Mouse (Mus musculus): ENCODE measurements around the gene Dchs1. TPM values are rescaled to one million over a fixed set of nuclear protein-coding genes. Genes with fewer than 3 reads are reported as not detected.

Gene Dchs1
- total and polyA plus RNA-seq, 2 experiments from 2014 or later = 7.5 to 105 TPM

DNA sequence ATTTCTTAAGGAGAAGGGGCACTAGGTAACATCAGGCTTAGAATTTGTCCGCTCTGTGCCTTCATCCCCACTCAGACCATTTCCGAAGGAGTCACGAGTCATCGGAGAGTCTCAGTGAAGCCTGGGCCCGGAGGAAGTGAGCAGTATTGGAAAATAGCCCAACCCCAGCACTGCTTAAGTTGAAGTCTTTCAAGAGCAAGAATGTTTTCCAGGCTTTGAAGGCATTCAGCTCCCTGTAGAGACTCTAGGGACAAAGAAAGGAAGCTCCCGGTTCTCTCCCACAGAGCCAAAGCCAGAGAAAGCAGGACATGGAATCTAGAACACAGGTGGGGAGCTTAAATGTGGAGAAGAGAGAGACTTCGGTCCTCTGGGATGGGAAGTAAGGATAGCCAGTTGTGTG lies 6.2 kb upstream of the Dchs1 start:
- H3K4me1 ChIP-seq (ENCODE audit: insufficient read depth, low read length) = no peaks in the 10 kb centered on the region
- H3K9me3 ChIP-seq (ENCODE audit: low read length) = no peaks in the 10 kb centered on the region
- no peak for TF ChIP-seq CTCF (IDR thresholded peaks at IDR 0.05)
- no peak overlapping the region for H3K9ac ChIP-seq (replicated peaks; ENCODE audit: low read length, poor library complexity, severe bottlenecking)
- DNase-seq (ENCODE audit: low spot score) (no peak), ATAC-seq (ENCODE audit: low FRiP score) (no peak)
- H3K4me2 ChIP-seq (ENCODE audit: low read depth, low read length, poor library complexity, severe bottlenecking) = no peak overlapping the region
- H3K4me3 ChIP-seq (ENCODE audit: low read depth, low read length) = no peak overlapping the region
- H3K36me3 ChIP-seq (ENCODE audit: insufficient read depth, low read length) = no peaks in the 10 kb centered on the region
- 79% methylated on average over 7 of the region's 7 CpGs for WGBS
- no peak overlapping the region for H3K27ac ChIP-seq (ENCODE audit: low read depth, low read length)
- no peaks in the 10 kb centered on the region for H3K27me3 ChIP-seq (ENCODE audit: insufficient read depth, low read length)

DNA sequence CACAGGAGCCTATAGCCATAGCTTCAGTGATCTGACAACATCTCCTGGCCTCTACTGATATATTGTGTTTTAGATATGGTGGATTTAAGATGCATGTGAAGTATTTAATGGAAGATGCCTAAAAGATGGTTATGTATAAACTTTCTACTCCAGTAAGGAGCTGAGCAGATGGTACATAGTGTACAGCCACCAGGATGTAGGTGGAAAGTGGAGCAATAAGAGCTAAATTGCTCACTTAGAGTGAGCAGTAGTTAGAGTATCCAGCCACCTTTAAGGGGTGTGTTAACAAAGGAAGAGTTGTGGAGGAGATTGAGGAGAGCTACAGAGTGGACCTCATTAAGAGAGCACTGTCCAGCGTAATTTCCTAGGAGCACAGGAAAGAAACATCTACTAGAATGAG lies 3.7 kb upstream of the Dchs1 start:
- Histone ChIP-seq H3K4me3 (ENCODE audit: low read depth, low read length) (no peak overlapping the region), H3K36me3 (ENCODE audit: insufficient read depth, low read length) (no peaks in the 10 kb centered on the region), H3K9ac (replicated peaks; ENCODE audit: low read length, poor library complexity, severe bottlenecking) (no peak overlapping the region), H3K4me1 (ENCODE audit: insufficient read depth, low read length) (peaks cover 3% of the 10 kb centered on the region; the same call in 1 of the 2 replicates), H3K27ac (ENCODE audit: low read depth, low read length) (no peak overlapping the region), H3K27me3 (ENCODE audit: insufficient read depth, low read length) (no peaks in the 10 kb centered on the region), H3K4me2 (ENCODE audit: low read depth, low read length, poor library complexity, severe bottlenecking) (no peak overlapping the region), H3K9me3 (ENCODE audit: low read length) (no peaks in the 10 kb centered on the region)
- 93% methylated on average over 1 of the region's 1 CpGs for WGBS
- no peak for TF ChIP-seq CTCF (IDR thresholded peaks at IDR 0.05)
- ATAC-seq (ENCODE audit: low FRiP score) (no peak), DNase-seq (ENCODE audit: low spot score) (no peak)

DNA sequence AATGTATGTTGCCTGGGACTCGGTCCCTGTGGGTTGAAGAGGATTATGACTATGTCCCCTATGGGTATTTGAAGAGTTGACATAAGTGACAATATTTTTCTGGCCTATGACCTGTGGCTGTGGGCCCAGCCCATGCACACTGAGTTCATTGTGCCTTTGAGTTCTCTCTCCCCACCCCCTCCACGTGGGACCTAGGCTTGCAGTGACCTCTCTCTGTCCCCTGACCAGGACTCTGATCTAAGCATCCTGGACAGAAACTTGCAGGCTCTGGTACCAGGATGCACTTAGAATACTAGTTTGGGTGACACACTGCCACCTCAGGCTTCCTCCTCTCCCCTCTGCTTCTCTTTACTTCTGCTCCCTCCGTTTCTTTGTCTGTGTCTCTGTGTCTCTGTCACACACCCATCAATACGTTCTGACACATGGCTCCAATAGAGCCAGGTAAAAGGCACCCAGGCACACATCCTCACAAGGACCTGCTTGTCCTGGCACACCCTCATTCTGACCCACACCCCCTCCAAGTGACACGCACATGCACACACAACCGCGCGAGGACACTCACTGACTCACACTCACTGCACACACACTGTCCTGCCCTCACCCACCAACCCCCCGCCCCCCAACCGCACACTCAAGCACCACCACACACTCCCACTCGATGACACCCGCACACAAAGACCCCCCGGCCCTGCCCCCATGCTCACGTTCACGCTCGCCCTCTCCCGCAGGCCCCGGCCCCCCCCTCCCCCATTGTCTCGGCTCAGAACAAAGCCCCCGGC lies 759 bp downstream of the Dchs1 start:
- H3K9ac ChIP-seq (replicated peaks; ENCODE audit: low read length, poor library complexity, severe bottlenecking) = peak overlapping the region; percentile 100
- WGBS = 3% methylated on average over 17 of the region's 20 CpGs
- peaks cover 14% of the 10 kb centered on the region for H3K36me3 ChIP-seq (ENCODE audit: insufficient read depth, low read length)
- ATAC-seq (ENCODE audit: low FRiP score) = peak; percentile 81
- H3K4me3 ChIP-seq (ENCODE audit: low read depth, low read length) = peak overlapping the region; percentile 97
- peak; percentile 42 for DNase-seq (ENCODE audit: low spot score)
- no peaks in the 10 kb centered on the region for H3K9me3 ChIP-seq (ENCODE audit: low read length)
- H3K4me1 ChIP-seq (ENCODE audit: insufficient read depth, low read length) = peaks cover 19% of the 10 kb centered on the region
- H3K4me2 ChIP-seq (ENCODE audit: low read depth, low read length, poor library complexity, severe bottlenecking) = peak overlapping the region; percentile 54
- TF ChIP-seq CTCF (IDR thresholded peaks at IDR 0.05) = no peak
- H3K27me3 ChIP-seq (ENCODE audit: insufficient read depth, low read length) = no peaks in the 10 kb centered on the region
- H3K27ac ChIP-seq (ENCODE audit: low read depth, low read length) = peak overlapping the region; percentile 100

DNA sequence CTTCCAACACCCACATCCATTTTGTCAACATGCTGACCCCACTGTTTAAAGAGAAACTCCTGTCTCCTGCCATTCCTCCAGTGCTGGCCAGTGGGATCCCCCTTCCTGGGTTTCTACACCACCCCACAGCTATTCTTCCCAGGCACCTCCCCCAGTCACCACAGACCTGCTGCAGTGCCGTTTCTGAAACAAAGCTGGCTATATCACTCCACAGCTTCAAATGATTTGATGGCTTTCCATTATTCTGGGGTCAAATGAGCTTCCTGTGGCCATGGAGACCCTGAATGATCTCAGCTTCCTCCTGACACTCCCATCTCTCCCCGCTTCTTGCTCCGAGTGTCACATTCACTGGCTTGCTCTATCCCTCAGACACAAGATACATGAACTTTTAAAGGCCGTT lies 2.9 kb downstream of the Dchs1 start:
- Histone ChIP-seq H3K27me3 (ENCODE audit: insufficient read depth, low read length) (no peaks in the 10 kb centered on the region), H3K4me2 (ENCODE audit: low read depth, low read length, poor library complexity, severe bottlenecking) (peak overlapping the region; percentile 36), H3K36me3 (ENCODE audit: insufficient read depth, low read length) (peaks cover 28% of the 10 kb centered on the region), H3K4me3 (ENCODE audit: low read depth, low read length) (peak overlapping the region; percentile 8; the same call in 1 of the 2 replicates), H3K9me3 (ENCODE audit: low read length) (no peaks in the 10 kb centered on the region), H3K9ac (replicated peaks; ENCODE audit: low read length, poor library complexity, severe bottlenecking) (0 out of 2 replicates have a peak overlapping the region, but pooled peaks have one; percentile 13), H3K27ac (ENCODE audit: low read depth, low read length) (no peak overlapping the region), H3K4me1 (ENCODE audit: insufficient read depth, low read length) (peaks cover 19% of the 10 kb centered on the region)
- no peak for TF ChIP-seq CTCF (IDR thresholded peaks at IDR 0.05)
- DNase-seq (ENCODE audit: low spot score) = no peak
- no peak for ATAC-seq (ENCODE audit: low FRiP score)
- 8% methylated on average over 4 of the region's 4 CpGs for WGBS

DNA sequence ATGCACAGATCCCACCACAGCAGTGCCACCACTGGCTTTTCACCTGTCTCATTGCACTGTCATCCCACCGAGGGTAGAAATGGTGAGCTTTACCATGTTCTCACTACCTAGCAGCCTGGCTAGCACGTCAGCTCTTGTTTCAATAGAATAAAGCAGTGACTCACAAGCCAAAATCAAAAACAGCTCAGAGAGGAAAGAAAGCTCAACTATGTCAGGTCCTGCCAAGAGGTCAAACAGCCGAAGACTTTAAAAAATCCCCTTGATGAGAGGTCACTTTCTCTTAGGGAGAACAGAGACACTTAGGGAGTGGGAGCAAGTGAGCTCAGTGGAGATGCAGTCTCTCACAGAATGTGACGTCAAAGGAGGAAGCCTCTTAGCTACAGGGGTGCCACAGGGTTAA lies 3.6 kb downstream of the Dchs1 start:
- 0 out of 2 replicates have a peak overlapping the region, but pooled peaks have one; percentile 19 for H3K9ac ChIP-seq (replicated peaks; ENCODE audit: low read length, poor library complexity, severe bottlenecking)
- ATAC-seq (ENCODE audit: low FRiP score) (no peak), DNase-seq (ENCODE audit: low spot score) (no peak)
- no peak overlapping the region for H3K4me3 ChIP-seq (ENCODE audit: low read depth, low read length)
- peaks cover 21% of the 10 kb centered on the region for H3K4me1 ChIP-seq (ENCODE audit: insufficient read depth, low read length)
- no peak overlapping the region; the same call in 1 of the 2 replicates for H3K4me2 ChIP-seq (ENCODE audit: low read depth, low read length, poor library complexity, severe bottlenecking)
- WGBS = 44% methylated on average over 4 of the region's 4 CpGs
- H3K36me3 ChIP-seq (ENCODE audit: insufficient read depth, low read length) = peaks cover 28% of the 10 kb centered on the region
- H3K9me3 ChIP-seq (ENCODE audit: low read length) = no peaks in the 10 kb centered on the region
- no peak overlapping the region for H3K27ac ChIP-seq (ENCODE audit: low read depth, low read length)
- no peaks in the 10 kb centered on the region for H3K27me3 ChIP-seq (ENCODE audit: insufficient read depth, low read length)
- no peak for TF ChIP-seq CTCF (IDR thresholded peaks at IDR 0.05)

DNA sequence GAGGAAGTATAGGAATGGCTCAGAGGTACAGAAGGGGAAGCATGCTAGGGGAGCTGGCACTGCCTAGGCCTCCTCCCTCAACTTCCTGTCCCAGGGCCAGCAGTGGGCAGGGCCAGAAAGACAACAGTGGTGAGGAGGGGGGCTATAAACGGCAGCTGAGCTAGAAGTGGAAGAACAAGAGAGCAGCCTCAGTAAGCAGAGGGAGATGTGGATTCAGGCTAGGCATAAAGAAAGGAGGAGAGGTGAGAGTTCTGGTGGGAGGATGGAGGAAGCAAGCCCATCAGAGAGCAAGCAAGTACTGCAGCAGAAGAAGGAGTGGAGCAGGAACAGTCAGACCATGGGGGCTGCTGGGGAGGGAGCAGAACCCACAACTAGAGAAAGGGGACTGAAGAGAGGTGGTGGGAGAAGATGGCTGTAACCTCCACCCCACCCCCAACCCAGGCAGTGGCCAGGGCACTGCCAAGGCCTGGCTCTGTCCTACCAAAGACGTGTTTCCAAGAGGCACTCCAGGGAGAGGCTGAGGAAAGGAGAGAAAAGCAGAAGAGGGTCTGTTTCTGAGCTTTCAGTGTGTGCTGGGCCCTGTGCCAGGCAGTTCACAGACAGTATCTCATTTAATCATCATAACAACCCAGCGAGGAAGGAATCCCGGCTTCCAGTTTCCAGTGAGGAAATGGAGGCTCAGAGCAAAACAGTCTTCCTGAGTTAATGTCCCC lies 8.7 kb downstream of the Dchs1 start:
- Histone ChIP-seq H3K27me3 (ENCODE audit: insufficient read depth, low read length) (no peaks in the 10 kb centered on the region), H3K4me2 (ENCODE audit: low read depth, low read length, poor library complexity, severe bottlenecking) (no peak overlapping the region; the same call in 1 of the 2 replicates), H3K36me3 (ENCODE audit: insufficient read depth, low read length) (peaks cover 31% of the 10 kb centered on the region), H3K9me3 (ENCODE audit: low read length) (no peaks in the 10 kb centered on the region), H3K4me1 (ENCODE audit: insufficient read depth, low read length) (peaks cover 15% of the 10 kb centered on the region), H3K27ac (ENCODE audit: low read depth, low read length) (peak overlapping the region; percentile 13), H3K4me3 (ENCODE audit: low read depth, low read length) (no peak overlapping the region), H3K9ac (replicated peaks; ENCODE audit: low read length, poor library complexity, severe bottlenecking) (peak overlapping the region; percentile 44; the same call in 1 of the 2 replicates)
- peak; percentile 37 for DNase-seq (ENCODE audit: low spot score)
- TF ChIP-seq CTCF (IDR thresholded peaks at IDR 0.05) = no peak
- 28% methylated on average over 4 of the region's 4 CpGs for WGBS
- peak; percentile 38 for ATAC-seq (ENCODE audit: low FRiP score)

All from midbrain, postnatal 0 days (tissue).